Mouse (Mus musculus): ENCODE data around the gene Eif5a. TPM values are rescaled to one million over a fixed set of nuclear protein-coding genes. Genes with fewer than 3 reads are reported as not detected.

Eif5a gene
- polyA plus RNA-seq, 1 experiment, result 2,079 TPM

GRCm38 (mm10) chr11:69891482-69891881 is 30.3 kb downstream of the Eif5a start:
- Histone ChIP-seq H3K27me3 (replicated peaks) (no peaks in the 10 kb centered on the region), H3K4me3 (replicated peaks) (no peak overlapping the region), H3K36me3 (replicated peaks; ENCODE audit: low read length) (peaks cover 41% of the 10 kb centered on the region), H3K4me1 (peaks cover 71% of the 10 kb centered on the region), H3K9me3 (no peaks in the 10 kb centered on the region)
- no peak for TF ChIP-seq GATA1 (IDR thresholded peaks at IDR 0.05; ENCODE audit: borderline replicate concordance, low read length)
- no peak for TF ChIP-seq FLI1 (IDR thresholded peaks at IDR 0.05; ENCODE audit: low read length)

- Histone ChIP-seq H3K36me3 (replicated peaks; ENCODE audit: low read length) (peaks cover 79% of the 10 kb centered on the region), H3K4me1 (peaks cover 49% of the 10 kb centered on the region), H3K9me3 (no peaks in the 10 kb centered on the region), H3K27me3 (replicated peaks) (no peaks in the 10 kb centered on the region), H3K4me3 (replicated peaks) (no peak overlapping the region)
- TF ChIP-seq GATA1 (IDR thresholded peaks at IDR 0.05; ENCODE audit: borderline replicate concordance, low read length), result no peak
These were observed 34.7 kb downstream of the Eif5a start for GRCm38 (mm10) chr11:69886907-69887635.

GRCm38 (mm10) chr11:69884663-69885062 is 37.1 kb downstream of the Eif5a start:
- no peaks in the 10 kb centered on the region for H3K27me3 ChIP-seq (replicated peaks)
- peaks cover 66% of the 10 kb centered on the region for H3K36me3 ChIP-seq (replicated peaks; ENCODE audit: low read length)
- H3K4me3 ChIP-seq (replicated peaks), result no peak overlapping the region
- peaks cover 51% of the 10 kb centered on the region for H3K4me1 ChIP-seq
- TF ChIP-seq FLI1 (IDR thresholded peaks at IDR 0.05; ENCODE audit: low read length) (no peak), GATA1 (IDR thresholded peaks at IDR 0.05; ENCODE audit: borderline replicate concordance, low read length) (no peak)
- H3K9me3 ChIP-seq, result no peaks in the 10 kb centered on the region

GRCm38 (mm10) chr11:69884240-69884639 is 37.5 kb downstream of the Eif5a start:
- Histone ChIP-seq H3K9me3 (no peaks in the 10 kb centered on the region), H3K4me3 (replicated peaks) (no peak overlapping the region), H3K36me3 (replicated peaks; ENCODE audit: low read length) (peaks cover 63% of the 10 kb centered on the region), H3K4me1 (peaks cover 51% of the 10 kb centered on the region), H3K27me3 (replicated peaks) (no peaks in the 10 kb centered on the region)
- TF ChIP-seq FLI1 (IDR thresholded peaks at IDR 0.05; ENCODE audit: low read length) (no peak), GATA1 (IDR thresholded peaks at IDR 0.05; ENCODE audit: borderline replicate concordance, low read length) (no peak)

- peaks cover 56% of the 10 kb centered on the region for H3K4me1 ChIP-seq
- no peaks in the 10 kb centered on the region for H3K27me3 ChIP-seq (replicated peaks)
- H3K9me3 ChIP-seq, result no peaks in the 10 kb centered on the region
- TF ChIP-seq GATA1 (IDR thresholded peaks at IDR 0.05; ENCODE audit: borderline replicate concordance, low read length), result no peak
- no peak for TF ChIP-seq FLI1 (IDR thresholded peaks at IDR 0.05; ENCODE audit: low read length)
- peaks cover 59% of the 10 kb centered on the region for H3K36me3 ChIP-seq (replicated peaks; ENCODE audit: low read length)
- no peak overlapping the region for H3K4me3 ChIP-seq (replicated peaks)
These were observed 38.1 kb downstream of the Eif5a start for GRCm38 (mm10) chr11:69883527-69884151.

- H3K9me3 ChIP-seq, result no peaks in the 10 kb centered on the region
- H3K36me3 ChIP-seq (replicated peaks; ENCODE audit: low read length), result peaks cover 56% of the 10 kb centered on the region
- peaks cover 62% of the 10 kb centered on the region for H3K4me1 ChIP-seq
- no peaks in the 10 kb centered on the region for H3K27me3 ChIP-seq (replicated peaks)
- no peak overlapping the region for H3K4me3 ChIP-seq (replicated peaks)
- TF ChIP-seq GATA1 (IDR thresholded peaks at IDR 0.05; ENCODE audit: borderline replicate concordance, low read length) (no peak), FLI1 (IDR thresholded peaks at IDR 0.05; ENCODE audit: low read length) (no peak)
These were observed 38.7 kb downstream of the Eif5a start for GRCm38 (mm10) chr11:69883066-69883465.

- Histone ChIP-seq H3K36me3 (replicated peaks; ENCODE audit: low read length) (peaks cover 46% of the 10 kb centered on the region), H3K9me3 (no peaks in the 10 kb centered on the region), H3K4me3 (replicated peaks) (peak overlapping the region; percentile 95), H3K27me3 (replicated peaks) (no peaks in the 10 kb centered on the region), H3K4me1 (peaks cover 68% of the 10 kb centered on the region)
- TF ChIP-seq GATA1 (IDR thresholded peaks at IDR 0.05; ENCODE audit: borderline replicate concordance, low read length) (no peak), FLI1 (IDR thresholded peaks at IDR 0.05; ENCODE audit: low read length) (no peak)
These were observed 39.7 kb downstream of the Eif5a start for GRCm38 (mm10) chr11:69881787-69882670.

GRCm38 (mm10) chr11:69880853-69881603 is 40.7 kb downstream of the Eif5a start, which contains the start of gene Kctd11:
TSS of gene Kctd11 (minus strand) at chr11:69881406.
- no peaks in the 10 kb centered on the region for H3K27me3 ChIP-seq (replicated peaks)
- no peaks in the 10 kb centered on the region for H3K9me3 ChIP-seq
- TF ChIP-seq FLI1 (IDR thresholded peaks at IDR 0.05; ENCODE audit: low read length) (no peak), GATA1 (IDR thresholded peaks at IDR 0.05; ENCODE audit: borderline replicate concordance, low read length) (no peak)
- peak within 1 kb of the TSS; percentile 95 for H3K4me3 ChIP-seq (replicated peaks)
- H3K36me3 ChIP-seq (replicated peaks; ENCODE audit: low read length), result peaks cover 36% of the 10 kb centered on the region
- H3K4me1 ChIP-seq, result peaks cover 75% of the 10 kb centered on the region

GRCm38 (mm10) chr11:69880506-69880852 is 41.3 kb downstream of the Eif5a start:
- no peak for TF ChIP-seq FLI1 (IDR thresholded peaks at IDR 0.05; ENCODE audit: low read length)
- no peak for TF ChIP-seq GATA1 (IDR thresholded peaks at IDR 0.05; ENCODE audit: borderline replicate concordance, low read length)
- Histone ChIP-seq H3K36me3 (replicated peaks; ENCODE audit: low read length) (peaks cover 30% of the 10 kb centered on the region), H3K4me1 (peaks cover 80% of the 10 kb centered on the region), H3K9me3 (no peaks in the 10 kb centered on the region), H3K27me3 (replicated peaks) (no peaks in the 10 kb centered on the region), H3K4me3 (replicated peaks) (peak overlapping the region; percentile 95)

Measured in megakaryocyte, embryonic 14.5 days (primary cell).